Mouse (Mus musculus) liver, postnatal 0 days (tissue): ENCODE results near the gene Hmox2. TPM values are rescaled to one million over a fixed set of nuclear protein-coding genes. Genes with fewer than 3 reads are reported as not detected.

Experiments
- ATAC-seq: fragments of 200-750 bp; cut with Nextera tagmentation; 2 replicates; pipeline ENCODE4 v1.8.0; 2017; ENCODE audit warnings: mild to moderate bottlenecking, moderate library complexity
- DNase-seq: peaks from one replicate; pipeline ENCODE4 v3.0.0-alpha.2; 2016
- H3K27ac ChIP-seq: fragments of 300-500 bp; sonication (generic); 2 replicates; pipeline ENCODE4 v1.5.1; 2014; ENCODE audit warnings: antibody characterized with exemption, moderate library complexity, mild to moderate bottlenecking, low read depth
- H3K27me3 ChIP-seq: fragments of 300-500 bp; sonication (generic); 2 replicates; pipeline ENCODE4 v1.6.1; 2014; ENCODE audit warnings: low read length, control low read depth, mixed read lengths; ENCODE audit not compliant: insufficient read depth
- H3K36me3 ChIP-seq: fragments of 300-500 bp; sonication (generic); replicated peaks from 2 replicates; pipeline ENCODE4 v1.6.1; 2014; ENCODE audit warnings: mild to moderate bottlenecking, control low read depth, low read length, moderate library complexity, mixed read lengths; ENCODE audit not compliant: insufficient read depth
- H3K4me1 ChIP-seq: fragments of 300-500 bp; sonication (generic); 2 replicates; pipeline ENCODE4 v1.6.1; 2014; ENCODE audit warnings: antibody characterized with exemption, mild to moderate bottlenecking, control low read depth; ENCODE audit not compliant: insufficient read depth
- H3K4me2 ChIP-seq: fragments of 300-500 bp; sonication (generic); 2 replicates; pipeline ENCODE4 v1.6.1; 2014; ENCODE audit warnings: low read depth, mild to moderate bottlenecking, low read length, moderate library complexity, mixed read lengths
- H3K4me3 ChIP-seq: fragments of 300-500 bp; sonication (generic); 2 replicates; pipeline ENCODE4 v1.5.1; 2014; ENCODE audit warnings: low read depth, low read length
- H3K9ac ChIP-seq: fragments of 300-500 bp; sonication (generic); replicated peaks from 2 replicates; pipeline ENCODE4 v1.6.1; 2014; ENCODE audit warnings: mild to moderate bottlenecking, moderate library complexity
- H3K9me3 ChIP-seq: fragments of 300-500 bp; sonication (generic); 2 replicates; pipeline ENCODE4 v1.6.1; 2016; ENCODE audit warnings: mild to moderate bottlenecking, control low read depth, low read length, mixed read lengths
- CTCF ChIP-seq: sonication (generic); IDR thresholded peaks from 2 replicates; pipeline ENCODE4 v1.5.1; 2016; ENCODE audit warnings: antibody characterized with exemption, low read depth
- EP300 ChIP-seq: IDR thresholded peaks from 2 replicates; pipeline ENCODE4 v1.6.1; 2016; ENCODE audit warnings: antibody characterized with exemption, low read depth, mild to moderate bottlenecking
- WGBS: fragments of 180-500 bp; shearing (Covaris S2); extraction: QIAGEN DNeasy Blood & Tissue Kit; methylation state at CpG from one replicate; pipeline ENCODE4 v1.1.7; 2014; ENCODE audit not compliant: insufficient replicate concordance; 5-methylcytosine and 5-hydroxymethylcytosine counted together
- polyA plus RNA-seq: library from polyadenylated mRNA; unstranded; fragments of >200 nt; fragmentation: Nextera tagmentation; extraction: Ambion mirVana; gene quantifications from 2 replicates; pipeline ENCODE4 v1.2.1, GENCODE M21; 2015

Hmox2 gene
- polyA plus RNA-seq, 1 experiment from 2014 or later, result 57.7 TPM

GRCm38 (mm10) chr16:4782515-4782914 lies 56.4 kb downstream of the Hmox2 start:
- Histone ChIP-seq H3K4me1 (peaks cover 40% of the 10 kb centered on the region), H3K27me3 (no peaks in the 10 kb centered on the region), H3K36me3 (peaks cover 7% of the 10 kb centered on the region; the same call in 1 of the 2 replicates), H3K27ac (peak overlapping the region; percentile 75; the same call in 1 of the 2 replicates), H3K4me3 (no peak overlapping the region), H3K4me2 (no peak overlapping the region), H3K9me3 (no peaks in the 10 kb centered on the region), H3K9ac (no peak overlapping the region)
- DNase-seq (no peak), ATAC-seq (no peak)
- TF ChIP-seq EP300, result no peak
- no peak for TF ChIP-seq CTCF

GRCm38 (mm10) chr16:4785706-4786105 lies 59.5 kb downstream of the Hmox2 start:
- H3K27ac ChIP-seq, result no peak overlapping the region
- no peak overlapping the region for H3K4me2 ChIP-seq
- H3K27me3 ChIP-seq, result no peaks in the 10 kb centered on the region
- ATAC-seq (no peak), DNase-seq (no peak)
- H3K9me3 ChIP-seq, result no peaks in the 10 kb centered on the region
- peaks cover 43% of the 10 kb centered on the region for H3K4me1 ChIP-seq
- H3K4me3 ChIP-seq, result no peak overlapping the region
- no peak for TF ChIP-seq CTCF
- no peak for TF ChIP-seq EP300
- no peaks in the 10 kb centered on the region; the same call in 1 of the 2 replicates for H3K36me3 ChIP-seq
- H3K9ac ChIP-seq, result no peak overlapping the region
- 73% methylated on average over 4 of the region's 4 CpGs for WGBS

- Histone ChIP-seq H3K4me1 (peaks cover 36% of the 10 kb centered on the region), H3K36me3 (no peaks in the 10 kb centered on the region; the same call in 1 of the 2 replicates), H3K27me3 (no peaks in the 10 kb centered on the region), H3K27ac (peak overlapping the region; percentile 96), H3K9ac (peak overlapping the region; percentile 88), H3K9me3 (no peaks in the 10 kb centered on the region), H3K4me3 (peak overlapping the region; percentile 87), H3K4me2 (peak overlapping the region; percentile 92)
- DNase-seq (no peak), ATAC-seq (0 out of 2 replicates have a peak, but pooled peaks have one; percentile 12)
- TF ChIP-seq CTCF (no peak), EP300 (no peak)
Measured at GRCm38 (mm10) chr16:4788176-4788575, 62.0 kb downstream of the Hmox2 start.

- H3K4me1 ChIP-seq, result peaks cover 25% of the 10 kb centered on the region
- peak overlapping the region; percentile 87 for H3K4me3 ChIP-seq
- TF ChIP-seq CTCF (no peak), EP300 (no peak)
- H3K4me2 ChIP-seq, result peak overlapping the region; percentile 92
- H3K27ac ChIP-seq, result peak overlapping the region; percentile 96
- peak; percentile 16 for ATAC-seq
- WGBS, result 1% methylated on average over 29 of the region's 29 CpGs
- H3K9ac ChIP-seq, result peak overlapping the region; percentile 88
- H3K36me3 ChIP-seq, result no peaks in the 10 kb centered on the region
- H3K27me3 ChIP-seq, result no peaks in the 10 kb centered on the region
- no peaks in the 10 kb centered on the region for H3K9me3 ChIP-seq
- DNase-seq, result peak; percentile 46
Measured at GRCm38 (mm10) chr16:4789311-4789768, 63.2 kb downstream of the Hmox2 start.

- TF ChIP-seq CTCF, result no peak
- TF ChIP-seq EP300, result no peak
- under 1% methylated on average over 51 of the region's 51 CpGs for WGBS
- H3K4me3 ChIP-seq, result peak within 1 kb of the TSS; percentile 87
- no peaks in the 10 kb centered on the region for H3K9me3 ChIP-seq
- DNase-seq (peak; percentile 92), ATAC-seq (peak; percentile 94)
- H3K9ac ChIP-seq, result peak within 1 kb of the TSS; percentile 88
- H3K4me1 ChIP-seq, result peaks cover 19% of the 10 kb centered on the region
- no peaks in the 10 kb centered on the region for H3K36me3 ChIP-seq
- H3K4me2 ChIP-seq, result peak within 1 kb of the TSS; percentile 92
- no peaks in the 10 kb centered on the region for H3K27me3 ChIP-seq
- H3K27ac ChIP-seq, result peak within 1 kb of the TSS; percentile 96
Measured at GRCm38 (mm10) chr16:4789810-4790559, 63.8 kb downstream of the Hmox2 start, which contains the start of gene Cdip1. Cdip1 (minus strand) TSS chr16:4790292.

GRCm38 (mm10) chr16:4791332-4791731 lies 65.2 kb downstream of the Hmox2 start:
- H3K27ac ChIP-seq, result peak overlapping the region; percentile 14; the same call in 1 of the 2 replicates
- no peak overlapping the region for H3K4me3 ChIP-seq
- H3K9me3 ChIP-seq, result no peaks in the 10 kb centered on the region
- DNase-seq, result no peak
- no peak for ATAC-seq
- no peak overlapping the region for H3K4me2 ChIP-seq
- H3K36me3 ChIP-seq, result no peaks in the 10 kb centered on the region
- no peaks in the 10 kb centered on the region for H3K27me3 ChIP-seq
- TF ChIP-seq CTCF (peak; percentile 47), EP300 (no peak)
- no peak overlapping the region for H3K9ac ChIP-seq
- peaks cover 19% of the 10 kb centered on the region for H3K4me1 ChIP-seq
- WGBS, result 57% methylated on average over 2 of the region's 2 CpGs
